Mouse (Mus musculus) layer of hippocampus, adult 9-11 months (tissue): Measurements from ENCODE around the gene Gm10142.
A peak's percentile ranks its signal among the peaks of the same experiment; 100 is the strongest.
"Not testable (repeated sequence)": the region's sequence is repeated elsewhere in the genome, so short reads cannot be mapped to it uniquely, and the experiment has no call there.

Experiments used
- DNase-seq: peaks from one replicate; pipeline ENCODE4 v3.0.0; 2022

The Gm10142 gene

GRCm38 (mm10) chr10:77715507-77715906 is at the start of gene Gm10142:
Gene Gm10142 (plus strand): TSS chr10:77715807.
- no peak for DNase-seq

GRCm38 (mm10) chr10:77666342-77666741 is 49.3 kb upstream of the Gm10142 start:
- DNase-seq = no peak

GRCm38 (mm10) chr10:77667402-77667801 is 48.2 kb upstream of the Gm10142 start:
- DNase-seq = peak; percentile 42

GRCm38 (mm10) chr10:77670710-77671109 is 44.9 kb upstream of the Gm10142 start:
- DNase-seq = no peak

- no peak for DNase-seq
Measured at GRCm38 (mm10) chr10:77671519-77671918, 44.1 kb upstream of the Gm10142 start.

- DNase-seq = no peak
Measured at GRCm38 (mm10) chr10:77673765-77674164, 41.8 kb upstream of the Gm10142 start.

GRCm38 (mm10) chr10:77677562-77677961 is 38.0 kb upstream of the Gm10142 start:
- no peak for DNase-seq

GRCm38 (mm10) chr10:77682994-77683393 is 32.6 kb upstream of the Gm10142 start:
- no peak for DNase-seq

- DNase-seq = no peak
Measured at GRCm38 (mm10) chr10:77684181-77684580, 31.4 kb upstream of the Gm10142 start.

GRCm38 (mm10) chr10:77685895-77686664 is 29.5 kb upstream of the Gm10142 start, which contains the start of gene Tspear:
Gene Tspear (plus strand): TSS chr10:77686569.
- no peak for DNase-seq

GRCm38 (mm10) chr10:77687021-77687420 is 28.6 kb upstream of the Gm10142 start:
- no peak for DNase-seq

- DNase-seq = not testable (repeated sequence)
Measured at GRCm38 (mm10) chr10:77690356-77690807, 25.2 kb upstream of the Gm10142 start, which contains the start of gene Gm19402. Gene Gm19402 (minus strand): TSS chr10:77690757.

GRCm38 (mm10) chr10:77697133-77697532 is 18.5 kb upstream of the Gm10142 start, which contains the start of gene Gm9508:
Gene Gm9508 (minus strand): TSS chr10:77697233.
- no peak for DNase-seq

GRCm38 (mm10) chr10:77706326-77706725 is 9.3 kb upstream of the Gm10142 start, which contains the start of gene Gm10272:
Gene Gm10272 (plus strand): TSS chr10:77706626.
- no peak for DNase-seq

GRCm38 (mm10) chr10:77709831-77710230 is 5.8 kb upstream of the Gm10142 start:
- no peak for DNase-seq

GRCm38 (mm10) chr10:77711157-77711556 is 4.5 kb upstream of the Gm10142 start, which contains the start of gene Gm10024:
Gene Gm10024 (plus strand): TSS chr10:77711457.
- not testable (repeated sequence) for DNase-seq

GRCm38 (mm10) chr10:77713734-77714133 is 1.9 kb upstream of the Gm10142 start:
- no peak for DNase-seq

GRCm38 (mm10) chr10:77720299-77720698 is 4.7 kb downstream of the Gm10142 start, which contains the start of gene Krtap12-1:
Gene Krtap12-1 (plus strand): TSS chr10:77720599.
- not testable (repeated sequence) for DNase-seq

GRCm38 (mm10) chr10:77724855-77725254 is 9.2 kb downstream of the Gm10142 start:
- DNase-seq = no peak

GRCm38 (mm10) chr10:77726186-77726585 is 10.6 kb downstream of the Gm10142 start, which contains the start of gene Gm10100:
Gene Gm10100 (plus strand): TSS chr10:77726486.
- no peak for DNase-seq

GRCm38 (mm10) chr10:77728280-77728679 is 12.7 kb downstream of the Gm10142 start:
- DNase-seq = no peak

- no peak for DNase-seq
Measured at GRCm38 (mm10) chr10:77729241-77729640, 13.6 kb downstream of the Gm10142 start.

GRCm38 (mm10) chr10:77735928-77736327 is 20.3 kb downstream of the Gm10142 start:
- no peak for DNase-seq

GRCm38 (mm10) chr10:77738929-77739328 is 23.3 kb downstream of the Gm10142 start:
- DNase-seq = no peak
